Mouse (Mus musculus) small intestine, adult 2 months (tissue): ENCODE measurements around the gene Ptpn13.

Experiments used
- CTCF ChIP-seq: fragments of 200-500 bp; IDR thresholded peaks from 2 replicates; pipeline ENCODE4 v1.5.1; 2012; ENCODE audit warnings: low read depth, mild to moderate bottlenecking, control low read depth, inconsistent platforms, low read length, moderate library complexity, mixed read lengths; ENCODE audit not compliant: insufficient replicate concordance, insufficient read length; ENCODE audit errors: extremely low read depth
- POLR2A ChIP-seq: fragments of 200-500 bp; IDR thresholded peaks from 2 replicates; pipeline ENCODE4 v1.6.1; 2012; ENCODE audit warnings: low read depth, mild to moderate bottlenecking, control low read depth, inconsistent platforms, low read length, moderate library complexity

DNA sequence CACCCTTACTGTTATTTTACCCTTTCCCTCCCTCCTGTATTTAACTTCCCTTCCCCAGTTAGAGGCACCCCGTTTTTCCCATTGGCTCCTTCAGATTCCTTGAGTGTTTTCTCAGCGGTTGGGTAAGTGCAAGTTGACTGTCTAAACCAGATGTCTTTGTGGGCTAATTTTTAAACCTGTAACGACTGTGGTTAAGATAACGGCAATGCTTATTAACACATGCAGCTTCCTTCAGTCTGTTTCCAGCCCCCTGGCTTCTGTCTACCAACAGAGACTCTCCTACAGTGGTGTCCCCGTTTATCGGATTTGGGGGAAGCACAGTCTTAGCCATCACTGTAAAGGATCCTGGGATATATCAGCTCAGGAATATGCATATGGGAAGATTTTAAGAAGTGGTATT lies 35.9 kb downstream of the Ptpn13 start:
- TF ChIP-seq CTCF (no peak), POLR2A (no peak)
